34 mouse cellular contexts compared by ENCODE assay signal in the genomic region with DNA sequence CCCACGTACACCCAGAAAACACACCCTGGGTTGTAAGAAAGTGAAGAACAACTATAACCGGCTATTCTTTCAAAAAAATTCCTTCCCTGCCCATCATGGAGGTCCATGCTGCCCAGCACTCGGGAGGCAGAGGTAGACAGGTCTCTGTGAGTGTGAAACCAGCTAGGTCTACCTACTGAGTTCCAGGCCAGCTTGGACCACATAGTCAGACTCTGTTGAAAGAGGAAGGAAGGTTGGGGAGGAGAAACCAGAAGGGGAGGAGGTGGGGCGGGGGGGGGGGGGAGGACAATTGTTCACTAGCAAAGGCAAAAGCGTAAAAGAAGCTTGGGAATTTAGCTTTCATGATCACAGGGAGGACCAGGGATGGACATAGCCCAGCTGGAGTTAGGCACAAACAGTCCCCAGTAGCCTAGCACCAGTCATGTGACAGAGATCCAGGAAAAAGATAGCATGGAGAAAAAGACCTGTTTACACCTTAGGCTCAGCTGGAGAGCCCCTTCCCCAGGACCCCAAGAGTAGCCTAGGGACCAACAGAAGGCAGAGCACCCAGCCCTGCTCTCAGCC.
DNase-seq lines count a peak whose midpoint lies in the region; ATAC-seq lines count a peak whose summit lies in the region.
"Had no signal": no experiment of that assay in that cellular context is flagged by ENCODE, and none has a peak within 500 bp of the region (broad histone marks: within the 10 kb centered on the region; RNA-seq: fewer than 3 reads in every experiment).

No protein-coding gene starts in this region.

- no peaks in the 10 kb centered on the region for H3K9me3 ChIP-seq in intestine, embryonic 16.5 days (ENCODE audit: control insufficient read depth, low read length)
- H3K9me3 ChIP-seq in intestine, embryonic 15.5 days = no peaks in the 10 kb centered on the region
- H3K9me3 ChIP-seq: embryonic facial prominence, embryonic 13.5 days; forebrain, embryonic 10.5 days; heart, embryonic 12.5 days; hindbrain, embryonic 13.5 days; midbrain, embryonic 10.5 days; midbrain, embryonic 15.5 days; neural tube, embryonic 15.5 days had no signal

- no peak overlapping the region for H3K4me3 ChIP-seq in intestine, embryonic 16.5 days (ENCODE audit: low read length)
- H3K4me3 ChIP-seq in intestine, embryonic 15.5 days (replicated peaks) = no peak overlapping the region
- H3K4me3 ChIP-seq: embryonic facial prominence, embryonic 13.5 days; forebrain, embryonic 10.5 days; heart, adult 2 months; heart, embryonic 12.5 days; hindbrain, embryonic 13.5 days; midbrain, embryonic 10.5 days; midbrain, embryonic 15.5 days; neural tube, embryonic 15.5 days had no signal

- 75% methylated on average over 4 of the region's 5 CpGs for WGBS in intestine, embryonic 16.5 days
- WGBS in intestine, embryonic 15.5 days = 66% methylated on average over 4 of the region's 5 CpGs

- peak; percentile 10 to 33 for DNase-seq in kidney, postnatal 4 days
- DNase-seq in kidney, postnatal 25 days = no peak
- peak; percentile 2 for DNase-seq in hindlimb bud, embryonic 11.5 days (ENCODE audit: extremely low spot score, low read depth, low spot score)
- DNase-seq in spleen, postnatal 4 days (ENCODE audit: low spot score in 2 of 2) = no peak
- no peak for DNase-seq in left cerebral cortex, adult 8-10 months (ENCODE audit: low spot score in 2 of 2)
- DNase-seq: adrenal gland, postnatal 14 days; cerebellum, adult 18-20 months; cerebellum, postnatal 10 days; forebrain, postnatal 0 days; gastrocnemius, postnatal 36 days; heart, adult 2 months; heart, postnatal 4 days; kidney, postnatal 14 days; left cerebral cortex, postnatal 4 days; liver; lung, adult 2 months; lung, postnatal 10 days; right cerebral cortex, adult 18-20 months; spleen, adult 18-20 months; thymus, adult 18-20 months; thymus, postnatal 25 days had no signal

- H3K36me3 ChIP-seq in intestine, embryonic 16.5 days (ENCODE audit: control insufficient read depth, insufficient read depth, low read length) = no peaks in the 10 kb centered on the region
- H3K36me3 ChIP-seq in intestine, embryonic 15.5 days = no peaks in the 10 kb centered on the region
- H3K36me3 ChIP-seq: embryonic facial prominence, embryonic 13.5 days; forebrain, embryonic 10.5 days; heart, embryonic 12.5 days; hindbrain, embryonic 13.5 days; midbrain, embryonic 10.5 days; midbrain, embryonic 15.5 days; neural tube, embryonic 15.5 days had no signal

- no peaks in the 10 kb centered on the region for H3K27me3 ChIP-seq in intestine, embryonic 16.5 days (replicated peaks; ENCODE audit: control insufficient read depth, insufficient read depth, low read length)
- no peaks in the 10 kb centered on the region for H3K27me3 ChIP-seq in intestine, embryonic 15.5 days (replicated peaks)
- H3K27me3 ChIP-seq: embryonic facial prominence, embryonic 13.5 days; heart, embryonic 12.5 days; hindbrain, embryonic 13.5 days; midbrain, embryonic 15.5 days; neural tube, embryonic 15.5 days had no signal

- peak; percentile 38; the same call in 1 of the 2 replicates for ATAC-seq in intestine, embryonic 16.5 days
- no peak for ATAC-seq in intestine, embryonic 15.5 days
- 0 out of 2 replicates have a peak, but pooled peaks have one; percentile 7 for ATAC-seq in neutrophil, adult 5-6 weeks (ENCODE audit: extremely low read depth, insufficient number of reproducible peaks, low FRiP score, poor library complexity, severe bottlenecking)
- ATAC-seq: forebrain, postnatal 0 days; midbrain, embryonic 15.5 days had no signal

- no peak overlapping the region for H3K27ac ChIP-seq in intestine, embryonic 16.5 days (ENCODE audit: low read length)
- H3K27ac ChIP-seq in intestine, embryonic 15.5 days = no peak overlapping the region
- H3K27ac ChIP-seq: embryonic facial prominence, embryonic 13.5 days; forebrain, embryonic 10.5 days; heart, adult 2 months; hindbrain, embryonic 13.5 days; liver, embryonic 14.5 days; macrophage; midbrain, embryonic 10.5 days; midbrain, embryonic 15.5 days; neural tube, embryonic 15.5 days; stomach, postnatal 0 days had no signal

- H3K9ac ChIP-seq in intestine, embryonic 16.5 days (ENCODE audit: low read depth, low read length) = no peak overlapping the region
- H3K9ac ChIP-seq in intestine, embryonic 15.5 days = no peak overlapping the region
- H3K9ac ChIP-seq: embryonic facial prominence, embryonic 13.5 days; forebrain, postnatal 0 days; heart, embryonic 12.5 days; hindbrain, embryonic 13.5 days; liver, embryonic 14.5 days; midbrain, embryonic 15.5 days; neural tube, embryonic 15.5 days had no signal

- H3K4me1 ChIP-seq in intestine, embryonic 16.5 days (ENCODE audit: control insufficient read depth, insufficient read depth, low read length) = peaks cover 4% of the 10 kb centered on the region; the same call in 1 of the 2 replicates
- H3K4me1 ChIP-seq in intestine, embryonic 15.5 days (replicated peaks) = 0 out of 2 replicates have a peak, but pooled peaks cover 2% of the 10 kb centered on the region
- H3K4me1 ChIP-seq: embryonic facial prominence, embryonic 13.5 days; hindbrain, embryonic 13.5 days; midbrain, embryonic 15.5 days had no signal

- no peak overlapping the region for H3K4me2 ChIP-seq in intestine, embryonic 16.5 days (ENCODE audit: low read depth, low read length)
- H3K4me2 ChIP-seq in intestine, embryonic 15.5 days (replicated peaks) = no peak overlapping the region
- H3K4me2 ChIP-seq: embryonic facial prominence, embryonic 13.5 days; heart, embryonic 12.5 days; hindbrain, embryonic 13.5 days; midbrain, embryonic 15.5 days; neural tube, embryonic 15.5 days had no signal

Comparison
In these comparisons a context has a peak if more than half of its experiments do, and no peak if none do; other contexts are left out.
1. DNase-seq: peak in kidney, postnatal 4 days (2 of 2) and hindlimb bud, embryonic 11.5 days (single experiment); none in kidney, postnatal 25 days (0 of 2), spleen, postnatal 4 days (0 of 2) and left cerebral cortex, adult 8-10 months (0 of 2).